Mouse (Mus musculus): ENCODE measurements around the gene Lsm10. TPM values are rescaled to one million over a fixed set of nuclear protein-coding genes. Genes with fewer than 3 reads are reported as not detected.

Lsm10 gene
- total and polyA plus RNA-seq, 2 experiments from 2014 or later = 27.0 to 47.7 TPM

- H3K36me3 ChIP-seq (ENCODE audit: insufficient read depth, low read length) = peaks cover 5% of the 10 kb centered on the region
- DNase-seq (ENCODE audit: low spot score) (no peak), ATAC-seq (ENCODE audit: low FRiP score) (no peak)
- no peak overlapping the region for H3K4me2 ChIP-seq (ENCODE audit: low read depth, low read length, poor library complexity, severe bottlenecking)
- no peak overlapping the region for H3K9ac ChIP-seq (replicated peaks; ENCODE audit: low read length, poor library complexity, severe bottlenecking)
- peaks cover 4% of the 10 kb centered on the region; the same call in 1 of the 2 replicates for H3K4me1 ChIP-seq (ENCODE audit: insufficient read depth, low read length)
- H3K9me3 ChIP-seq (ENCODE audit: low read length) = no peaks in the 10 kb centered on the region
- no peaks in the 10 kb centered on the region for H3K27me3 ChIP-seq (ENCODE audit: insufficient read depth, low read length)
- WGBS = 92% methylated on average over 5 of the region's 5 CpGs
- TF ChIP-seq CTCF (IDR thresholded peaks at IDR 0.05) = no peak
- H3K27ac ChIP-seq (ENCODE audit: low read depth, low read length) = no peak overlapping the region
- H3K4me3 ChIP-seq (ENCODE audit: low read depth, low read length) = no peak overlapping the region
Measured at GRCm38 (mm10) chr4:126120052-126120451, 23.6 kb downstream of the Lsm10 start.

- ATAC-seq (ENCODE audit: low FRiP score) (no peak), DNase-seq (ENCODE audit: low spot score) (no peak)
- H3K36me3 ChIP-seq (ENCODE audit: insufficient read depth, low read length) = peaks cover 9% of the 10 kb centered on the region
- no peak overlapping the region for H3K4me2 ChIP-seq (ENCODE audit: low read depth, low read length, poor library complexity, severe bottlenecking)
- 94% methylated on average over 2 of the region's 2 CpGs for WGBS
- TF ChIP-seq CTCF (IDR thresholded peaks at IDR 0.05) = no peak
- H3K4me1 ChIP-seq (ENCODE audit: insufficient read depth, low read length) = peaks cover 4% of the 10 kb centered on the region; the same call in 1 of the 2 replicates
- H3K9ac ChIP-seq (replicated peaks; ENCODE audit: low read length, poor library complexity, severe bottlenecking) = no peak overlapping the region
- no peaks in the 10 kb centered on the region for H3K9me3 ChIP-seq (ENCODE audit: low read length)
- H3K27ac ChIP-seq (ENCODE audit: low read depth, low read length) = no peak overlapping the region
- no peaks in the 10 kb centered on the region for H3K27me3 ChIP-seq (ENCODE audit: insufficient read depth, low read length)
- H3K4me3 ChIP-seq (ENCODE audit: low read depth, low read length) = no peak overlapping the region
Measured at GRCm38 (mm10) chr4:126120506-126120905, 24.1 kb downstream of the Lsm10 start.

- H3K4me1 ChIP-seq (ENCODE audit: insufficient read depth, low read length) = peaks cover under 1% of the 10 kb centered on the region; the same call in 1 of the 2 replicates
- peaks cover 19% of the 10 kb centered on the region for H3K36me3 ChIP-seq (ENCODE audit: insufficient read depth, low read length)
- H3K4me2 ChIP-seq (ENCODE audit: low read depth, low read length, poor library complexity, severe bottlenecking) = no peak overlapping the region
- no peak for DNase-seq (ENCODE audit: low spot score)
- H3K4me3 ChIP-seq (ENCODE audit: low read depth, low read length) = no peak overlapping the region
- 79% methylated on average over 10 of the region's 10 CpGs for WGBS
- ATAC-seq (ENCODE audit: low FRiP score) = no peak
- H3K27ac ChIP-seq (ENCODE audit: low read depth, low read length) = no peak overlapping the region
- H3K27me3 ChIP-seq (ENCODE audit: insufficient read depth, low read length) = no peaks in the 10 kb centered on the region
- no peaks in the 10 kb centered on the region for H3K9me3 ChIP-seq (ENCODE audit: low read length)
- no peak overlapping the region for H3K9ac ChIP-seq (replicated peaks; ENCODE audit: low read length, poor library complexity, severe bottlenecking)
- TF ChIP-seq CTCF (IDR thresholded peaks at IDR 0.05) = no peak
Measured at GRCm38 (mm10) chr4:126123309-126124040, 27.1 kb downstream of the Lsm10 start.

GRCm38 (mm10) chr4:126130502-126130901, 34.1 kb downstream of the Lsm10 start:
- 0 out of 2 replicates have a peak overlapping the region, but pooled peaks have one; percentile 6 for H3K27ac ChIP-seq (ENCODE audit: low read depth, low read length)
- 84% methylated on average over 11 of the region's 11 CpGs for WGBS

GRCm38 (mm10) chr4:126131290-126132121, 35.1 kb downstream of the Lsm10 start:
- Histone ChIP-seq H3K4me2 (ENCODE audit: low read depth, low read length, poor library complexity, severe bottlenecking) (no peak overlapping the region), H3K27me3 (ENCODE audit: insufficient read depth, low read length) (no peaks in the 10 kb centered on the region), H3K36me3 (ENCODE audit: insufficient read depth, low read length) (peaks cover 58% of the 10 kb centered on the region), H3K9me3 (ENCODE audit: low read length) (no peaks in the 10 kb centered on the region), H3K4me3 (ENCODE audit: low read depth, low read length) (no peak overlapping the region), H3K4me1 (ENCODE audit: insufficient read depth, low read length) (no peaks in the 10 kb centered on the region; the same call in 1 of the 2 replicates), H3K27ac (ENCODE audit: low read depth, low read length) (0 out of 2 replicates have a peak overlapping the region, but pooled peaks have one; percentile 43), H3K9ac (replicated peaks; ENCODE audit: low read length, poor library complexity, severe bottlenecking) (no peak overlapping the region)
- WGBS = 60% methylated on average over 10 of the region's 10 CpGs
- TF ChIP-seq CTCF (IDR thresholded peaks at IDR 0.05) = no peak
- ATAC-seq (ENCODE audit: low FRiP score) = 0 out of 2 replicates have a peak, but pooled peaks have one; percentile 44
- DNase-seq (ENCODE audit: low spot score) = peak; percentile 93

More at GRCm38 (mm10) chr4:126130502-126130901, 34.1 kb downstream of the Lsm10 start:
- no peaks in the 10 kb centered on the region for H3K9me3 ChIP-seq (ENCODE audit: low read length)
- no peak overlapping the region for H3K4me3 ChIP-seq (ENCODE audit: low read depth, low read length)
- H3K27me3 ChIP-seq (ENCODE audit: insufficient read depth, low read length) = no peaks in the 10 kb centered on the region
- no peak for ATAC-seq (ENCODE audit: low FRiP score)
- no peak for TF ChIP-seq CTCF (IDR thresholded peaks at IDR 0.05)
- peaks cover 58% of the 10 kb centered on the region for H3K36me3 ChIP-seq (ENCODE audit: insufficient read depth, low read length)
- no peak for DNase-seq (ENCODE audit: low spot score)
- no peak overlapping the region for H3K4me2 ChIP-seq (ENCODE audit: low read depth, low read length, poor library complexity, severe bottlenecking)
- H3K4me1 ChIP-seq (ENCODE audit: insufficient read depth, low read length) = no peaks in the 10 kb centered on the region; the same call in 1 of the 2 replicates
- H3K9ac ChIP-seq (replicated peaks; ENCODE audit: low read length, poor library complexity, severe bottlenecking) = no peak overlapping the region

Measured in midbrain, postnatal 0 days (tissue).